Mouse (Mus musculus) embryo, embryonic 11 days (tissue): ENCODE measurements around the gene Gnaz.

Source experiments
- DNase-seq: peaks from one replicate; pipeline ENCODE4 v3.0.0-alpha.2; 2015

Gnaz gene

GRCm38 (mm10) chr10:74969266-74969665 is 2.3 kb downstream of the Gnaz start:
- no peak for DNase-seq

DNA sequence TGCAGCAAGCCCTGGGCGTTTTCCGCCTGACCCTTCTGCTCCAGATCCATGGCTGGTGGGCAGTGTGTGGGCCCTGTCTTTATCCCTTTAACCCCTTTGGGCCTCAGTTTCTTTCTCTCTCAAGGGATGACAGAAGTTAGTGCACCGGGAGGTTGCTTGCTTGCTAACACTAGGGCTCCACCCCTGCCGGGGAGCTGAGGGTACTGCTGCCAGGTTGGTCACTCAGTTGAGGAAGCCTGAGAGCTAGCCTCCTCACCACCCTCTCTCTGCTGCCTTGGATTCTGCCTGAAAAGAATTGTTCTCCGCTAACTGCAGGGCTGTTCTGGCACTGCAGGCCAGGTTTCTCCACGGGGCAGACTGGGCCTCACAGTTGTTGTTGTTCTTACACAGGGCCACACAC is 6.0 kb downstream of the Gnaz start:
- no peak for DNase-seq

DNA sequence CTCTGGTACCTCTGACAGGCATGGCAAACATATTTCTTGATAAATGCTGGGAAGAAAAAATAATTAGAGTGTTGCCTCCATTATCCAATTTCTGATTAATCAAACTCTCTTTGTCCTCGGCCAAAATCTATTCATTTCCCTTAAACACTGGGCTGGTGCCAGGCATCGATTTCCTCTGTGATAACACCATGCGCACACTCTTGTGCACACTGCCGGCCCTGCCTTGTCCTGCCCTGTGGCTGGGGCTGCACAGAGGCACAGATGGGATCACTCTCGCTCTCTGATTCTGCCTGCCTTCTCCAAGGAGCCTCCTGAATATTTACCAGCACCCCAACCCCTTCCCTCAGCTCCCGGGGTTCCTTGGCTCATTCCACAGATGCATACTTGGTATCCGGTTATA is 8.6 kb downstream of the Gnaz start:
- DNase-seq, result no peak

DNA sequence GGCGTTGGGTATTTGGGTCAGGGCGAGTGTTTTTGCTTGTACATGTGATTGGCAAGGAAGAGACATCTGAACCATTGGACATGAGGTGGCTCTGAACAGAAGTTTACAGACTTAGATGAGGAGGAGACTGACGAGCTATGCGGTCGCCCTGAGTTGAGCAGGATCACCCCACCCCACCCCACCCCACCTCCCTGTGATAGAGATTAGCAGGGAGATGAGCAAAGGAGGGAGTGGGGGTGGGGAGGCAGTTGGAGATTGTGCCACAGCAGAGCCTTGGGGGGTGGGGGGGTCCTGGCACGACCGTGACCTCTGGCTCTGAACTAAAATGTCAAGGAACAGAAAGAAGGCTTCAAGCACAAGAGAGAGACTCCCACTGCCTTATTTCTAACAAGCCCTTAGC is 9.5 kb downstream of the Gnaz start:
- DNase-seq, result no peak

DNA sequence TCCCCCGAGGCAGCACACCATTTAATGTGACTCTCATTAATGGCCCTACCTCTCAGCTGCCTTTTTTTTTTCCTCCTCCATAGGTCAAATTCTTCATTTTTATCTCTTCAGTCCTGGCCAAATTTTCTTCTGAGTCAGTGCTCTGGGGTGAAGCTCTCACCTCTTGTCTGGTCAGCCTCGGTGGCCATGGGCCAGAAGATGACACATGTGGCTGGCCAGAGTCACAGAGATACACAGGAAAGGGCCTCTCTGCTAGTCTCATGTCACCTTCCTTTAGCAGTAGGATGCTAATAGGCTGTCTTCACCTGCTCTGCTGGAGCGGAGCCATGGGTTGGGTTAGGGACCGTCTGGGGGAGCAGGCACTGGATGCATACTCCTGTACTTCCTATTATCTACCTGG is 11.1 kb downstream of the Gnaz start:
- no peak for DNase-seq

GRCm38 (mm10) chr10:74981159-74981558 is 14.2 kb downstream of the Gnaz start:
- no peak for DNase-seq

DNA sequence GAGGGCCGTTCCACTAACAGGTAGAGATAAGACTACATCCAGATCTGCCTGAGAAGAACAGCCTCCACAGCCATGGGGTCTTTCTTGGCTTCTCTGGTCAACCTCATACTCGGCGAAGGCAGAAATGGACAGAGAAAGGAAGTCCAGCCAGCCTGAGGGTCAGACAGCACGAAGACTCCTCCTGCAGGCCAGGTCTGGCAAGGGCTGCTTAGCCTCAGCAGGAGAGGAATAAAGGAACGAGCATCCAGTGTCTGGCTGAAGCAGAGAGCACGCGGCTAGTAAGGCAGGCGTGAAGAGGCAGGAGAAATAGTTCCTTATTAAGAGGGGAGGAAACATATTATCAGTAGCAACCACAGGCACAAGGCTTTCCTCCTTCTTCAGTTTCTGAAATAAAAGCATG is 16.2 kb downstream of the Gnaz start:
- no peak for DNase-seq

GRCm38 (mm10) chr10:74987698-74988470 is 20.9 kb downstream of the Gnaz start:
- DNase-seq, result no peak

GRCm38 (mm10) chr10:74989814-74990213 is 22.8 kb downstream of the Gnaz start:
- no peak for DNase-seq

DNA sequence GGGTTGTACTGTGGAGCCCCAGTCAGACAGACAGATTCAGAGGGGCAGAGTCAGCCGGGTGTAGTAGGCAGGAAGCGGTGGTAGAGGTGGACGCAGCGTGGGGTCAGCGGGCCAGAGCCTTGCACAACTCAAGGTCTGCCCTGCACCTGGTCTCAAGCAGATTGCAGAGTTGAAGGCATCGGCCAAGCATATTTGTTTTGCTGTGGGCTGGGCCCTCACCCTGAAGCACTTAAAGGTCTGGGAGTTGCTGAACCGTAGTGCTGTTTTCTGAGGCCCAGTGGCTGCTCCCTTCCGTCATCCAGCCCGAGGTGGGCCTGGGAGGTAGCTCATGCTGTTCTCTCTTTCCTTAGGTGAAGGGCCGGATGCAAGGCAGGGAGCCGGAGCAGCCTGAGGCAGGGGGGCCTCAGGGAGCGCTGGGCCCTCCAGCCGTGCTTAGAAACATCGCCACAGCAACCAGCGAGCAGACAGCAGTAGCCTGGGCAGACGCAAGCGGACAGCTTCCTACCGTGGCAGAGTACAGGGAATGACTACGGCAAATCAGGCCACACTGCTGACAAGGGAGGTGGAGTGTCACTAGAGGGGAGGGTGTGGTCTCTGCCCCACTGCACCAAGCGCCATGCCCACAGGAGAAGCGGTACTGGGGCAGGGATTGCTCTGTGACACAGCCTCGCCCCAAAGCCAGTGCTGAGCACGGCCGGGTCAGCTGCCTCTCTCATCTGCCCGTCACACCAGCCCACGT is 23.8 kb downstream of the Gnaz start:
- peak; percentile 28 for DNase-seq

DNA sequence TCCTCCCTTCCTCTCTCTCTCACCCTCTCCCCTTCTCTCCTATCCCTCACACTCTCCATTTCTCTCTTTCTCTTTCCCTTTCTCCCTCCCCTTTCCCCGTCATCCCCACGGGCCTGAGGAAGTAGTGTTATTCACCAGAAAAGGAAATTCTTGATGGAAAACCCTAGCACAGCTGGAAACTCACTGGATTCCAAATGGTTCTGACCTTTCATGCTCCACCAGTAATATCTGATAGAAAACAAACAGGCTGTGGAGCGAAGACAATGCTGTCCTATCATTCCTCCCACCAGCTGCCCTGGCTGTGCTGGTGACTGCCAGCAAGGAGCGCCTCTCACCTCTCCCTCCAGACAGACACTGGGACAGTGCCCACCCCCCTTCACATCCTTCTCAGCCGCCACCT is 27.9 kb downstream of the Gnaz start:
- DNase-seq, result peak; percentile 30

DNA sequence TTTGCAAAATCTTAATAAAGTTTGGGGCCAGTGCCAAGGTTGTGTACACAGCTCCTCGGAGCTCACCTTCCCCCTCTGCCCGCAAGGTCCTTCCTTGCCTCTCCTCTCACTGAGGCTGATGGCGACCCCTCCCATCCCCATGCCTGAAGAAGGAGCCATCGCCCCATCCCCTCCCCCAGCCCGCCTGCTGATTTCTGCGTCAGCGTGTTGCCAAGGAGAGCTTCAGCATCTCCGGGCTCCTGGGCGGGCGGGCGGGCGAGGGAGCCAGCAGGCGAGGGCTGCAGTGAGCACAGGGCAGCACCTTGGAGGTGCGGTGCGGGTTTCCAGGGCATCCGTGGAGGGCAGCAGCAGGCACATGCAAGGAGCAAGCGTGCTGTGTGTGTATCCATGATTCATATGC is 28.4 kb downstream of the Gnaz start:
- DNase-seq, result peak; percentile 71

GRCm38 (mm10) chr10:75001391-75001790 is 34.4 kb downstream of the Gnaz start:
- DNase-seq, result no peak

GRCm38 (mm10) chr10:75004067-75004466 is 37.1 kb downstream of the Gnaz start:
- no peak for DNase-seq

DNA sequence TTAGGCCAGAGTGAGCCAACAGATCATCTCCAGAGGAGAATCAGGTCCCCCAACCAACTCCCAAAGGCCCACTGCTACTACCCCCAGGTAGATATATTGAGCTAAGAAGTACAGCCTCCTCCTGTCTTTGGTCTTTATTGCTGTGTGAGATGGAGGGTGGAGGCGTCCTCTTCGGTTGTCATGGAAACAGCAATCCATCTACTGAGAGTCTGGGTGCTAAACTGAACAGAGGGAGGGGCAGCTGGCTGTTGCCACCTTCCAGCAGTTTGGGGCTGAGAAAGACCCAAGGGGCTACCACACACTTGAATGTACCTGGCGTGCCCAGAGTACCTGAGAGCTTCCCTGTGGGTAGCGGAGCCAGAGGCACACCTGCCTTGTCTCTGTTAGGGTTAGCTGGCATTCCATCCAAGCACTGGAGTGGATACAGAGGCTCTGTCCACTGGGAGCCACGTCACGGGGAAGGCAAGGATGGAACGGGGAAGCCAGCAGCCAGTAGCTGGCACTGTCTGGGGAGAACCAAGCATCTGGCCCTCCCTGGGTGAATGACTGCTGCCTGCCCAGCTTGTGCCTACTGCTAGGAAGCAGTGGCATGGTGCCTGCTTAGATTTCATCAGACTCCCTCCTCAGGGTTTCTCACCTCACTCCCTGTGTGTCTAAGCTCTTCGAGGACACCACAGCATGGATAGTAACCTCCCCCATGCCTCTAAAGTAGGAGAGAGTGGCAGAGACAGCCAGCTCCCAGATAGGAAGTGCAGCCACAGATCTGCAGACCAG is 40.1 kb downstream of the Gnaz start:
- DNase-seq, result no peak

- no peak for DNase-seq
Measured at GRCm38 (mm10) chr10:75010704-75011103, 43.7 kb downstream of the Gnaz start.

- DNase-seq, result no peak
Measured at GRCm38 (mm10) chr10:75015465-75015864, 48.5 kb downstream of the Gnaz start.

DNA sequence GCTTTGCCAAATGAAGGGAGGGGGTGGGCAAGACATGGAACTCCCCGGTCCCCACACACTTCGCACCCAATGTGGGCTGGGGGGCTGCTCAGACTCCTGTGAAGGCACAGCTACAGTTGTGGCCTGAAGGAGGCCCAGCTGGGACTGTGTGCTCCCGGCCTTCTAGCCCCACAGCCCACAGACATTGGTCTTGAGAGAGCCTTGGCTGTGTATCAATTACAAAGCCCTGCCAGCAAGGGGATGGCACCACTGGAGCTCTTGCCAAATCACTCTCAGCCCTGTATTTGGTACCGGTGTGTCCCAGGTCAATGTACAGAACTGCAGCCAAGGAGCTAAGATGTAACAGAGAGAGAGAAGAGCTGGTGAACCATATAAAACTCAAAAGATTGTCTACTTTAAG is 49.5 kb downstream of the Gnaz start:
- DNase-seq, result no peak

- DNase-seq, result no peak
Measured at GRCm38 (mm10) chr10:75020271-75020670, 53.3 kb downstream of the Gnaz start.

DNA sequence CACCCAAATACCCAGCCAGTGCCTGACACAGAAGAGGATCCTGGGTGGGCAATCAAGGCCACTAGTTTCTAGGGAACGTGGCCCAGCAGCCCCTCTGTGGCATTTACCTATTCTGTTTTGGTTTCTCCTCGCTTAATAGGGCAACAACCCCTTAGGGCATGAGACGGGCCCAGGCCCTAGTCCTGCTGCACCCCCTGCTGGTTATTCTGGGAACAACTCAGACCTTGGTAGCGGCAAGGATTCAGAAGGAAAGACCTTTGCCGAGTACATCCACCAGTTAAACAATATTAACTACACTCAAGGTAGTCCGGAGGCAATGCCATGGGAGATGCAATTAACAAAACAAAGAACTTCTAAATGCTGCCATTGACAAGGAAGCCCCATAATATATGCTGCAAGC is 54.2 kb downstream of the Gnaz start:
- DNase-seq, result peak; percentile 81

DNA sequence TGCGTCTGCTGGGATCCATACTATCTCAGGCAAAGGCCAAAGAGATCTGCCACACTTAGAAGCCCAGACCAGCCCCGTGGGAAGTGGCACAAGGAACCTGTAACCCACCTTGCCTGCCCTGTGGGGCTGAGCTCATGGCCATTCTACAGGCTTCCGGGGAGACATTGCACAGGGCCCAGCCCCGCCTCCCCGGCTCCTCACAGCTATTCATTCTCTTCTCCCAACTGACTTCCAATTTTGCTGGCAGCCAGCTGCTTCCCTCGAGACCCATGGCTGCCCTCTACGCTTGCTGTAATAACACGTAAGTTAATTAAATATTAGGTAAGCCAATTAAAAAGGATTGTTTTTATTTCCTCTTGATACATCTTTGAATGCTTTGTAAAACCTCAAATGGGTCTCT is 59.5 kb downstream of the Gnaz start:
- DNase-seq, result no peak

DNA sequence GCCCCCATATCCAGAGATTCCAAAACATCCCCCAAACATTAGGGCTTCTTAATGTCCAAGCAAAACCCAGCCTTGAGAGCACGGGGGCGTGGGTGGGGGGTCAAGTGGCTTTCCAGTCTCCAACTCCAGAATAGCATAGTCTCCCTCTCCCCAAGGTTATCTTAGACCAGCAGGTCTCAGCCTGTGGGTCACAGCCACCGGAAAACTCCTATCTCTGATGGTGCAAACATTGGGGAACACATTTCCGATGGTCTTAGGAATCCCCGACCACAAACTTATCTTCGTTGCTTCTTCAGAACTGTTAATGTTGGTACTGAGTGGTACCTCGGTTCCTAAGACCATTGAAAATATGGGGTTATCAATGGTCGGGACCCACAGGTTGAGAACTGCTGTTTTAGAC is 61.8 kb downstream of the Gnaz start:
- DNase-seq, result no peak

DNA sequence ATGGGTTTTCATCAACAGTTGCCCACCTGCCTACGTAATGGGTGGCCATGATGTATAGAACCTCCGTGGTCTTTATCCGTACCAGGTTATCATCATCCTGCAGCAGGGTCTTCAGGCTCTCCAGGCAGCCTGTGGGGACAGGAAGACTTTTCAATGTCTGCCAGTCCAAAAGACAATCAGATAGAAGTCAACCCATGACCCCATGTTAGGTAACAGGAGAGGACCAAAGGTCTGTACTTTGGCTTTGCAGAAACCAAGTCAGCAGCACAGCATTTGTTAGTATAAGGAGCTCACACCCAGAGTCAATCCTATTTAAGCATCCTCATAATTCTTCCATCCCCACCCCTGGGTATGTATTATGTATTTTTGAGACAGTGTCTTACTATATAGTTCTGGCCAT is 62.7 kb downstream of the Gnaz start:
- DNase-seq, result no peak

DNA sequence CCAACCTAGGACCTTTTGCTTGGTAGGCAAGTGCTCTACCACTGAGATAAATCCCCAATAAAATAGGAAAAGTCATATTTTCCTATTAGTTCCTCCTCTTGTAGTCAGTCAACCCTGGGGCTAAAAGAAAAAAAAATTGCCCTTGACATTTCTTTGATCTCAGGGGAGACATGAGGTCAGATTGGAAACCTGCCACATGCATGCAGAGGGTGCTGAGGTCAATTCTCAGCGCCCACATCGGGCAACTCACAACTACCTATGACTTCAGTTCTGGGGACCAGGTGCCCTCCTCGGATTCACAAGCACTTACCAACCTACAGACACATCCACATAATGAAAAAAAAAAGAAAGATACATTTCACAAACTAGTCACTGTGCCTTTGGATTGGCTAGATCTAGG is 63.3 kb downstream of the Gnaz start:
- DNase-seq, result no peak
